Mouse (Mus musculus) hindbrain, embryonic 13.5 days (tissue): Measurements from ENCODE around the gene Sertad2. TPM values are rescaled to one million over a fixed set of nuclear protein-coding genes. Genes with fewer than 3 reads are reported as not detected.

Experiments used
- ATAC-seq: fragments of 200-750 bp; cut with Nextera tagmentation; 2 replicates; pipeline ENCODE4 v1.8.0; 2017; ENCODE audit warnings: moderate TSS enrichment; ENCODE audit not compliant: low FRiP score
- H3K27ac ChIP-seq: fragments of 300-500 bp; sonication (generic); 2 replicates; pipeline ENCODE4 v1.5.1; 2015; ENCODE audit warnings: inconsistent platforms, mild to moderate bottlenecking, moderate library complexity
- H3K27me3 ChIP-seq: fragments of 300-500 bp; sonication (generic); 2 replicates; pipeline ENCODE4 v1.6.1; 2015; ENCODE audit warnings: mild to moderate bottlenecking, inconsistent platforms
- H3K36me3 ChIP-seq: fragments of 300-500 bp; sonication (generic); 2 replicates; pipeline ENCODE4 v1.6.1; 2015; ENCODE audit warnings: mild to moderate bottlenecking, inconsistent platforms
- H3K4me1 ChIP-seq: fragments of 300-500 bp; sonication (generic); replicated peaks from 2 replicates; pipeline ENCODE4 v1.6.1; 2015; ENCODE audit warnings: inconsistent platforms
- H3K4me2 ChIP-seq: fragments of 300-500 bp; sonication (generic); 2 replicates; pipeline ENCODE4 v1.6.1; 2015; ENCODE audit warnings: inconsistent platforms, mild to moderate bottlenecking, moderate library complexity
- H3K4me3 ChIP-seq: fragments of 300-500 bp; sonication (generic); 2 replicates; pipeline ENCODE4 v1.5.1; 2015; ENCODE audit warnings: mild to moderate bottlenecking, inconsistent platforms
- H3K9ac ChIP-seq: fragments of 300-500 bp; sonication (generic); 2 replicates; pipeline ENCODE4 v1.6.1; 2015; ENCODE audit warnings: mild to moderate bottlenecking, inconsistent platforms
- H3K9me3 ChIP-seq: fragments of 300-500 bp; sonication (generic); 2 replicates; pipeline ENCODE4 v1.6.1; 2016; ENCODE audit warnings: inconsistent platforms
- whole genome bisulfite sequencing: fragments of 180-500 bp; shearing (Covaris S2); methylation state at CpG from one replicate; pipeline ENCODE4 v1.1.7; 2015; 5-methylcytosine and 5-hydroxymethylcytosine counted together
- polyA plus RNA-seq: library from polyadenylated mRNA; unstranded; fragments of >200 nt; fragmentation: Nextera tagmentation; extraction: Ambion mirVana; gene quantifications from 2 replicates; pipeline ENCODE4 v1.2.1, GENCODE M21; 2015

Gene Sertad2
- polyA plus RNA-seq, 1 experiment from 2014 or later: 34.9 TPM

DNA sequence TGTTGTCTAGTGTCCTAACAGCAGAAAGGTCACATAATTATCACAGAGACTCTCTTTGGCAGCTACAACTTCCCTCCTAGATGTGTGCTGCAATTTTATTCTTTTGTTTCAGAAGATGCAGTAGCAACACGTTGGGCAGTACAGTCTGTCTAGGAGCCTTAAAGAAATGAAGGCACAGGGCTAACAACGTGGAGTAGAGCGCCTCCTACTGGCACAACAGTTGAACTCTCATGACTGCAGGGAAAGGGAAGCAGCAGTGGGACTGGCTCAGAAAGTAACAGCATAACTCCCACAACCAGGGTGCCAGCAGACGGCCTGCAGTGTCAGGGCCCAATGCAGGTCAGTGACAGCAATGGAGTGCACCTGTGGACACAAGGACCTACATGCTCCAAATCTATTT is 147.9 kb downstream of the Sertad2 start:
- Histone ChIP-seq H3K9me3 (no peaks in the 10 kb centered on the region), H3K27me3 (no peaks in the 10 kb centered on the region), H3K27ac (no peak overlapping the region), H3K4me3 (no peak overlapping the region), H3K36me3 (peaks cover 9% of the 10 kb centered on the region), H3K4me2 (no peak overlapping the region), H3K9ac (no peak overlapping the region), H3K4me1 (no peaks in the 10 kb centered on the region)
- 6% methylated on average over 4 of the region's 4 CpGs for WGBS
- ATAC-seq: peak; percentile 89

Other genes starting within 250 kb of the Sertad2 start
- 39.5 and 40.8 TPM in 2 replicates for gene Slc1a4, start 210.5 kb upstream of the Sertad2 start, polyA plus RNA-seq
- 37.7 and 40.2 TPM in 2 replicates for gene Aftph, start 198.3 kb downstream of the Sertad2 start, polyA plus RNA-seq